Mouse (Mus musculus) kidney, adult 2 months (tissue): ENCODE measurements around the gene Cys1.

Experiments
- CTCF ChIP-seq: fragments of 200-500 bp; conservative IDR thresholded peaks from 2 replicates; pipeline ENCODE4 v1.5.1; 2011; ENCODE audit warnings: low read depth, mild to moderate bottlenecking, control low read depth, low read length, moderate library complexity, mixed read lengths; ENCODE audit not compliant: insufficient read depth, insufficient read length
- POLR2A ChIP-seq: fragments of 200-500 bp; IDR thresholded peaks from one replicate; pipeline ENCODE4 v1.6.1; 2011; ENCODE audit warnings: low read depth, low read length, control low read depth

GRCm38 (mm10) chr12:24690351-24690750 lies 8.7 kb upstream of the Cys1 start:
- TF ChIP-seq POLR2A = no peak
- TF ChIP-seq CTCF = no peak
